Mouse (Mus musculus): ENCODE measurements around the gene Xirp1.

The Xirp1 gene

GRCm38 (mm10) chr9:119984536-119985011 is 38.8 kb downstream of the Xirp1 start, which contains the start of gene Csrnp1:
Gene Csrnp1 (minus strand): TSS chr9:119984658.
- DNase-seq = peak; percentile 57 to 73

GRCm38 (mm10) chr9:119983585-119984535 is 39.5 kb downstream of the Xirp1 start:
- DNase-seq = peak; percentile 93 to 95

- peak in 1 of 2 experiments; percentile 64 for DNase-seq
Measured at GRCm38 (mm10) chr9:119982956-119983551, 40.3 kb downstream of the Xirp1 start.

GRCm38 (mm10) chr9:119982241-119982811 is 41.1 kb downstream of the Xirp1 start:
- DNase-seq = peak; percentile 73 to 81

- DNase-seq = peak; percentile 77 to 86
Measured at GRCm38 (mm10) chr9:119981183-119982179, 41.9 kb downstream of the Xirp1 start.

- DNase-seq = peak; percentile 51 to 59
Measured at GRCm38 (mm10) chr9:119980770-119981182, 42.6 kb downstream of the Xirp1 start.

GRCm38 (mm10) chr9:119979749-119980148 is 43.6 kb downstream of the Xirp1 start:
- DNase-seq = no peak

GRCm38 (mm10) chr9:119978811-119979441 is 44.5 kb downstream of the Xirp1 start:
- DNase-seq = no peak

- peak; percentile 47 to 61 for DNase-seq
Measured at GRCm38 (mm10) chr9:119978151-119978810, 45.1 kb downstream of the Xirp1 start.

GRCm38 (mm10) chr9:119977557-119978060 is 45.8 kb downstream of the Xirp1 start:
- DNase-seq = peak in 1 of 2 experiments; percentile 53

- no peak for DNase-seq
Measured at GRCm38 (mm10) chr9:119976704-119977556, 46.5 kb downstream of the Xirp1 start.

GRCm38 (mm10) chr9:119975286-119975685 is 48.1 kb downstream of the Xirp1 start:
- no peak for DNase-seq

GRCm38 (mm10) chr9:119974609-119975008 is 48.8 kb downstream of the Xirp1 start:
- no peak for DNase-seq

GRCm38 (mm10) chr9:119973869-119974520 is 49.4 kb downstream of the Xirp1 start:
- peak in 1 of 2 experiments; percentile 44 for DNase-seq

- DNase-seq = no peak
Measured at GRCm38 (mm10) chr9:119973281-119973680, 50.1 kb downstream of the Xirp1 start.

- DNase-seq = no peak
Measured at GRCm38 (mm10) chr9:119972582-119972981, 50.8 kb downstream of the Xirp1 start.

GRCm38 (mm10) chr9:119972166-119972565 is 51.2 kb downstream of the Xirp1 start:
- DNase-seq = no peak

GRCm38 (mm10) chr9:119970763-119971656 is 52.4 kb downstream of the Xirp1 start:
- DNase-seq = peak in 1 of 2 experiments; percentile 39

Measured in kidney, postnatal 4 days (tissue).